Mouse (Mus musculus): ENCODE measurements around the gene Spem2. TPM values are rescaled to one million over a fixed set of nuclear protein-coding genes. Genes with fewer than 3 reads are reported as not detected.

Spem2 gene
- polyA plus RNA-seq, 1 experiment from 2014 or later: not detected

- H3K27me3 ChIP-seq: 0 out of 2 replicates have a peak, but pooled peaks cover 6% of the 10 kb centered on the region
- no peak for ATAC-seq (ENCODE audit: insufficient number of reproducible peaks, low FRiP score, low TSS enrichment, low read depth)
- peaks cover 29% of the 10 kb centered on the region for H3K4me1 ChIP-seq
- 1% methylated on average over 13 of the region's 13 CpGs for WGBS
- H3K9ac ChIP-seq: peak overlapping the region; percentile 42; the same call in 1 of the 2 replicates
- no peaks in the 10 kb centered on the region for H3K36me3 ChIP-seq
- peak overlapping the region; percentile 56 for H3K4me3 ChIP-seq (replicated peaks)
- H3K27ac ChIP-seq (replicated peaks): 0 out of 2 replicates have a peak overlapping the region, but pooled peaks have one; percentile 12
- no peaks in the 10 kb centered on the region for H3K9me3 ChIP-seq (replicated peaks)
- H3K4me2 ChIP-seq (replicated peaks): peak overlapping the region; percentile 98
Measured at GRCm38 (mm10) chr11:69795983-69796435, 22.3 kb downstream of the Spem2 start.

DNA sequence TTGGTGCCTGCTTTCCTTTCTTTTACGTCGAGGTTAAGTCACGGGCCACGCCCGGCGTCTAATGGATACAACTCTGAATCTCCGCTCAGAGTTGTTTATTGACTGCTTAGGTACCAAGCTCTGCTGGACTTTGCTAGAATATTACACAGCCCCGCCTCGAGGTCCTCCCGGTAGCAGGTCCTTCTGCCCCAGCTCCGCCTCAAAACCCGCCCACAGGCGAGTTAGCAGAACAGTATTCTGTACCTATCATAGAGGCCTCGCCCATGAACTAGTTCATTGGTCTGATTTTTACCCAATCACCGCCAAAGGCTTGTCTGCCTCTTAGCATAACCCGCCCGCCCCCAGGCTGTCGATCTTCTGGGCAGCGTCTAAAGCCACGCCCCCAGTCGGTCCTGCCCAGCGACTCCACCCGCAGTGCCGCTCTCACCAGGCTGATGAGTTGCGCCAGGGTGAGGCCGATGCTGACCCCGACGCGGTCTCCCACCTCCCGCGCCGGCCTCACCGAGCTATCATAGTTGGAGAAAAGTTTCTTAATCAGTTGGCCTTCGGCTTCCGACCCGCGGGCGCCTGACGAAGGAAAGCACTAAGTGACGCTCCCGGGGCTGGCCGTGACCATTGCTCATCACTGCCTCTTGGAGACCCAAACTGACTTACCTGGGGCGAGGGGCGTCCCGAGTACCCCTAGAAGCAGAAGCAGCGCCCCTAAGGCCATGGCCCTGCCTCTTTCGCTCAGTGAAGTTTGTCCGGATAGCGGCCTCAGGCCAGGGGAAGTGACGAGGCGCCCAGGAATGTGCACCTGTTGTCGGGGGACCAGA is 22.9 kb downstream of the Spem2 start, which contains the start of gene Chrnb1:
Gene Chrnb1 (minus strand): TSS at position 776 of the 815 bp plus-strand sequence.
- Histone ChIP-seq H3K4me3 (replicated peaks) (peak within 1 kb of the TSS; percentile 56), H3K9ac (peak within 1 kb of the TSS; percentile 42), H3K36me3 (no peaks in the 10 kb centered on the region), H3K4me1 (peaks cover 23% of the 10 kb centered on the region), H3K9me3 (replicated peaks) (no peaks in the 10 kb centered on the region), H3K4me2 (replicated peaks) (peak within 1 kb of the TSS; percentile 98), H3K27me3 (0 out of 2 replicates have a peak, but pooled peaks cover 6% of the 10 kb centered on the region), H3K27ac (replicated peaks) (peak within 1 kb of the TSS; percentile 78)
- WGBS: 2% methylated on average over 52 of the region's 52 CpGs
- peak; percentile 92 for ATAC-seq (ENCODE audit: insufficient number of reproducible peaks, low FRiP score, low TSS enrichment, low read depth)

DNA sequence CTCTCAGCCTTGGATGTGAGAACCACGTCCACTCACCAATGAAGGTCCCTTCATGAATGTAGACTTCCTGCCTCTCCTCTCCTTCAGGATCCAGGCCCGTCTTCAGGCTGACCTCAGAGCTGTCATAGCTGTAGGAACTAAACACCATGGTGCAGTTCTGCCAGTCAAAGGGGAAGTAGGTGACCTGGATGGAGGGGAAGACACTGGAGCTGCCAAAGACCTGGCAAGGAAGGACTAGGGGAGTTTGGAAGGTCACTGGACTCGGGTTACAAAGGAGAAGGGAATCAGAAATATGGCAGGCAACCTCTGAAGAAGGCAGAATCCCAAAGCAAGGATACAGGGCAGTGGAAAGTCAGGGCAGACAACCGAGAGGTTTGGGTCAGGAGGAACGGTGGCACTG is 24.8 kb downstream of the Spem2 start:
- 0 out of 2 replicates have a peak, but pooled peaks cover 6% of the 10 kb centered on the region for H3K27me3 ChIP-seq
- H3K9me3 ChIP-seq (replicated peaks): no peaks in the 10 kb centered on the region
- 62% methylated on average over 5 of the region's 5 CpGs for WGBS
- peaks cover 9% of the 10 kb centered on the region for H3K4me1 ChIP-seq
- no peak for ATAC-seq (ENCODE audit: insufficient number of reproducible peaks, low FRiP score, low TSS enrichment, low read depth)
- no peak overlapping the region for H3K27ac ChIP-seq (replicated peaks)
- H3K36me3 ChIP-seq: no peaks in the 10 kb centered on the region
- H3K4me2 ChIP-seq (replicated peaks): no peak overlapping the region
- no peak overlapping the region for H3K4me3 ChIP-seq (replicated peaks)
- no peak overlapping the region for H3K9ac ChIP-seq

GRCm38 (mm10) chr11:69791420-69791819 is 26.8 kb downstream of the Spem2 start:
- 60% methylated on average over 5 of the region's 5 CpGs for WGBS
- H3K4me1 ChIP-seq: peaks cover 9% of the 10 kb centered on the region
- no peak overlapping the region for H3K9ac ChIP-seq
- no peak overlapping the region for H3K27ac ChIP-seq (replicated peaks)
- no peak for ATAC-seq (ENCODE audit: insufficient number of reproducible peaks, low FRiP score, low TSS enrichment, low read depth)
- no peaks in the 10 kb centered on the region for H3K36me3 ChIP-seq
- no peaks in the 10 kb centered on the region for H3K9me3 ChIP-seq (replicated peaks)
- no peak overlapping the region for H3K4me2 ChIP-seq (replicated peaks)
- H3K4me3 ChIP-seq (replicated peaks): no peak overlapping the region
- no peaks in the 10 kb centered on the region for H3K27me3 ChIP-seq

GRCm38 (mm10) chr11:69789431-69789830 is 28.8 kb downstream of the Spem2 start:
- 45% methylated on average over 5 of the region's 5 CpGs for WGBS
- no peak overlapping the region for H3K27ac ChIP-seq (replicated peaks)
- no peak overlapping the region for H3K4me2 ChIP-seq (replicated peaks)
- H3K4me1 ChIP-seq: 0 out of 2 replicates have a peak, but pooled peaks cover 5% of the 10 kb centered on the region
- H3K9ac ChIP-seq: no peak overlapping the region
- no peak for ATAC-seq (ENCODE audit: insufficient number of reproducible peaks, low FRiP score, low TSS enrichment, low read depth)
- H3K36me3 ChIP-seq: no peaks in the 10 kb centered on the region
- no peaks in the 10 kb centered on the region for H3K9me3 ChIP-seq (replicated peaks)
- H3K27me3 ChIP-seq: no peaks in the 10 kb centered on the region
- no peak overlapping the region for H3K4me3 ChIP-seq (replicated peaks)

- 87% methylated on average over 5 of the region's 5 CpGs for WGBS
- H3K4me2 ChIP-seq (replicated peaks): no peak overlapping the region
- H3K4me3 ChIP-seq (replicated peaks): no peak overlapping the region
- H3K27me3 ChIP-seq: no peaks in the 10 kb centered on the region
- no peak overlapping the region for H3K27ac ChIP-seq (replicated peaks)
- ATAC-seq (ENCODE audit: insufficient number of reproducible peaks, low FRiP score, low TSS enrichment, low read depth): no peak
- H3K36me3 ChIP-seq: no peaks in the 10 kb centered on the region
- 0 out of 2 replicates have a peak, but pooled peaks cover 5% of the 10 kb centered on the region for H3K4me1 ChIP-seq
- H3K9ac ChIP-seq: no peak overlapping the region
- H3K9me3 ChIP-seq (replicated peaks): no peaks in the 10 kb centered on the region
Measured at GRCm38 (mm10) chr11:69787306-69787705, 31.0 kb downstream of the Spem2 start.

GRCm38 (mm10) chr11:69784793-69785272 is 33.4 kb downstream of the Spem2 start:
- ATAC-seq (ENCODE audit: insufficient number of reproducible peaks, low FRiP score, low TSS enrichment, low read depth): no peak
- WGBS: 43% methylated on average over 15 of the region's 15 CpGs
- Histone ChIP-seq H3K36me3 (no peaks in the 10 kb centered on the region), H3K4me2 (replicated peaks) (peak overlapping the region; percentile 17; the same call in 1 of the 2 replicates), H3K4me3 (replicated peaks) (peak overlapping the region; percentile 6; the same call in 1 of the 2 replicates), H3K9me3 (replicated peaks) (no peaks in the 10 kb centered on the region), H3K4me1 (0 out of 2 replicates have a peak, but pooled peaks cover 5% of the 10 kb centered on the region), H3K27me3 (no peaks in the 10 kb centered on the region), H3K9ac (no peak overlapping the region), H3K27ac (replicated peaks) (no peak overlapping the region)

DNA sequence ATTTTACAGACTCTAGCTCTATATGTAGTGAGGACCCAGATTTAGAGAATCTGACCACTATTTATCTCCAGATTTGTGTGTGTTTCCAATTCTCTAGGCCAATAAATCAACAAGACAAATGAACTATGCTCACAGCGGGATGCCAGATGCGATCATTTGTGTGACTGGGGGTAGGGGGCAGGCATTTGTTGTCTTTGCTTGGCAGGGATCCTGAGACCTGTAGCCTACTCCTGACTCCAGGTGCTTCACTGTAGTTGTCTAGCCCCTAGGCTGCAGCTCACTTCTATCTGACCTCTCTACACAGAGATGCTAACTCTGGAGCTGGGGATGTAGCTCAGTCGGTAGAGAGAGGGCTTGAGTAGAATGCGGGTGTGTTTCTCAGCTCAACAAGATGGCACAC is 36.4 kb downstream of the Spem2 start:
- no peaks in the 10 kb centered on the region for H3K9me3 ChIP-seq (replicated peaks)
- H3K9ac ChIP-seq: no peak overlapping the region
- no peaks in the 10 kb centered on the region for H3K27me3 ChIP-seq
- no peak overlapping the region for H3K4me2 ChIP-seq (replicated peaks)
- 40% methylated on average over 4 of the region's 4 CpGs for WGBS
- H3K4me1 ChIP-seq: peaks cover 25% of the 10 kb centered on the region
- H3K36me3 ChIP-seq: peaks cover 12% of the 10 kb centered on the region; the same call in 1 of the 2 replicates
- H3K27ac ChIP-seq (replicated peaks): no peak overlapping the region
- ATAC-seq (ENCODE audit: insufficient number of reproducible peaks, low FRiP score, low TSS enrichment, low read depth): no peak
- no peak overlapping the region for H3K4me3 ChIP-seq (replicated peaks)

GRCm38 (mm10) chr11:69778985-69779384 is 39.3 kb downstream of the Spem2 start:
- 0 out of 2 replicates have a peak overlapping the region, but pooled peaks have one; percentile 2 for H3K4me2 ChIP-seq (replicated peaks)
- no peak for ATAC-seq (ENCODE audit: insufficient number of reproducible peaks, low FRiP score, low TSS enrichment, low read depth)
- H3K27ac ChIP-seq (replicated peaks): no peak overlapping the region
- no peaks in the 10 kb centered on the region for H3K9me3 ChIP-seq (replicated peaks)
- H3K36me3 ChIP-seq: peaks cover 25% of the 10 kb centered on the region
- 36% methylated on average over 7 of the region's 7 CpGs for WGBS
- no peak overlapping the region for H3K9ac ChIP-seq
- peaks cover 31% of the 10 kb centered on the region for H3K4me1 ChIP-seq
- H3K27me3 ChIP-seq: no peaks in the 10 kb centered on the region
- no peak overlapping the region for H3K4me3 ChIP-seq (replicated peaks)

DNA sequence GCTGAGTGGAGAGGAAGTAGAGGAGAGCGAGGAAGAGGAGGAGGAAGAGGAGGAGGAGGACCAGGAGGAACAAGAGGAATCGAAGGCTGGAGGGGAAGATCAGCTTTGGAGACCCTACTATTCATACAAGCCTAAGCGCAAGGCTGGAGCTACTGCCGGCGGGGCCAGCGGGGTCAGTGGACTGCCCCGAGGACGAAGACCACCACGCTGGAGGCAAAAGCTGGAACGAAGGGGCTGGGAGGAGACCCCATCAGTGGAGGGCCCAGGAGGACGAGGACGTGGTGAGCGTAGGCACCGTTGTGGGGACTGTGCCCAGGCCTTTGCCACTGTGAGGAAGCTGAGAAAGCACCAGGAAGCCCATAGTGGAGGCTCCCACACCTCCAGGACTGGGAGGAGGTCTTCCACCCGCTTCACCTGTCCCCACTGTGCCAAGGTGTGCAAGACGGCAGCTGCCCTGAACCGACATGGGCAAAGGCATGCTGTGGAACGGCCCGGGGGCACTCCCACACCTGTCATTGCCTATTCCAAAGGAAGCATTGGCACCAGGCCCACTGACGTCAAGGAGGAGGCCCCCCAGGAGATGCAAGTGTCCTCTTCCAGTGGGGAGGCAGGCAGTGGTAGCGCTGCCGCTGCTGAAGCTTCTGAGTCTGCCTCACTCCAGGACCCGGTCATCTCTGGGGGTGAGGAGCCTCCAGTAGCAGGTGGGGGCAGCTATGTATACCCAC is 39.8 kb downstream of the Spem2 start:
- Histone ChIP-seq H3K9me3 (replicated peaks) (no peaks in the 10 kb centered on the region), H3K4me2 (replicated peaks) (0 out of 2 replicates have a peak overlapping the region, but pooled peaks have one; percentile 2), H3K9ac (no peak overlapping the region), H3K4me1 (peaks cover 31% of the 10 kb centered on the region), H3K4me3 (replicated peaks) (no peak overlapping the region), H3K27me3 (no peaks in the 10 kb centered on the region), H3K27ac (replicated peaks) (no peak overlapping the region), H3K36me3 (peaks cover 25% of the 10 kb centered on the region)
- ATAC-seq (ENCODE audit: insufficient number of reproducible peaks, low FRiP score, low TSS enrichment, low read depth): no peak; the same call in 1 of the 2 replicates
- WGBS: 59% methylated on average over 23 of the region's 23 CpGs
